Mouse (Mus musculus): ENCODE data around the gene Calcb. TPM values are rescaled to one million over a fixed set of nuclear protein-coding genes. Genes with fewer than 3 reads are reported as not detected.
A peak's percentile ranks its signal among the peaks of the same experiment; 100 is the strongest.

Gene Calcb
- polyA plus RNA-seq, 1 experiment: not detected

- H3K36me3 ChIP-seq (ENCODE audit: control insufficient read depth): no peaks in the 10 kb centered on the region
- TF ChIP-seq GATA1 (IDR thresholded peaks at IDR 0.05; ENCODE audit: low read length) (no peak), TAL1 (IDR thresholded peaks at IDR 0.05; ENCODE audit: low read length) (no peak)
- no peaks in the 10 kb centered on the region for H3K4me1 ChIP-seq (ENCODE audit: control insufficient read depth)
- H3K27me3 ChIP-seq (ENCODE audit: control insufficient read depth): no peaks in the 10 kb centered on the region
- H3K4me3 ChIP-seq (replicated peaks): peak overlapping the region; percentile 40
- no peaks in the 10 kb centered on the region for H3K9me3 ChIP-seq (ENCODE audit: control insufficient read depth, low read length)
Measured at GRCm38 (mm10) chr7:114769041-114769440, 50.6 kb downstream of the Calcb start.

- Histone ChIP-seq H3K9me3 (ENCODE audit: control insufficient read depth, low read length) (no peaks in the 10 kb centered on the region), H3K4me3 (replicated peaks) (no peak overlapping the region), H3K27me3 (ENCODE audit: control insufficient read depth) (no peaks in the 10 kb centered on the region), H3K36me3 (ENCODE audit: control insufficient read depth) (no peaks in the 10 kb centered on the region), H3K4me1 (ENCODE audit: control insufficient read depth) (no peaks in the 10 kb centered on the region)
- TF ChIP-seq TAL1 (IDR thresholded peaks at IDR 0.05; ENCODE audit: low read length) (no peak), GATA1 (IDR thresholded peaks at IDR 0.05; ENCODE audit: low read length) (no peak)
Measured at GRCm38 (mm10) chr7:114770586-114770985, 52.1 kb downstream of the Calcb start.

- Histone ChIP-seq H3K36me3 (ENCODE audit: control insufficient read depth) (no peaks in the 10 kb centered on the region), H3K4me3 (replicated peaks) (no peak overlapping the region), H3K27me3 (ENCODE audit: control insufficient read depth) (no peaks in the 10 kb centered on the region), H3K9me3 (ENCODE audit: control insufficient read depth, low read length) (no peaks in the 10 kb centered on the region), H3K4me1 (ENCODE audit: control insufficient read depth) (no peaks in the 10 kb centered on the region)
- TF ChIP-seq GATA1 (IDR thresholded peaks at IDR 0.05; ENCODE audit: low read length) (no peak), TAL1 (IDR thresholded peaks at IDR 0.05; ENCODE audit: low read length) (no peak)
Measured at GRCm38 (mm10) chr7:114771801-114772200, 53.4 kb downstream of the Calcb start.

Other genes with a start within 250 kb of the Calcb start
- not detected in 2 replicates for gene Cyp2r1, start 155.7 kb upstream of the Calcb start, polyA plus RNA-seq (2012)
- not detected in 2 replicates for gene Calca, start 82.3 kb upstream of the Calcb start, polyA plus RNA-seq (2012)
- gene Insc, start 25.1 kb downstream of the Calcb start, polyA plus RNA-seq (2012): 0.02 and 0.05 TPM in 2 replicates

Data from erythroblast, embryonic 14.5 days (primary cell).